In genomic region chr19:28519296-28519695, GRCm38 (mm10) we compare ENCODE assay signal across 27 mouse cellular contexts.
A peak's percentile ranks its signal among the peaks of the same experiment; 100 is the strongest.
DNase-seq lines count a peak whose midpoint lies in the region; ATAC-seq and TF ChIP-seq lines count a peak whose summit lies in the region.
"Had no signal": no experiment of that assay in that cellular context is flagged by ENCODE, and none has a peak within 500 bp of the region (broad histone marks: within the 10 kb centered on the region; RNA-seq: fewer than 3 reads in every experiment).

No protein-coding gene starts in this region.

- no peak for TF ChIP-seq CTCF in kidney, adult 2 months (conservative IDR thresholded peaks at IDR 0.05; ENCODE audit: insufficient read depth, insufficient read length, low read depth, low read length)
- no peak for TF ChIP-seq CTCF in testis, adult 2 months (IDR thresholded peaks at IDR 0.05; ENCODE audit: control insufficient read depth, insufficient read depth, insufficient replicate concordance, low read depth, low read length)

- H3K9me3 ChIP-seq in kidney, embryonic 15.5 days (replicated peaks) = no peaks in the 10 kb centered on the region
- no peaks in the 10 kb centered on the region for H3K9me3 ChIP-seq in hindbrain, embryonic 14.5 days (ENCODE audit: control insufficient read depth, low read length)
- H3K9me3 ChIP-seq: embryonic facial prominence, embryonic 15.5 days; forebrain, embryonic 12.5 days; hindbrain, embryonic 10.5 days; limb, embryonic 12.5 days; lung, embryonic 15.5 days; midbrain, embryonic 10.5 days; midbrain, embryonic 15.5 days; neural tube, embryonic 15.5 days had no signal

- H3K4me1 ChIP-seq in kidney, adult 2 months (ENCODE audit: control insufficient read depth, insufficient read depth, low read length) = peaks cover 43% of the 10 kb centered on the region
- peaks cover 39% of the 10 kb centered on the region for H3K4me1 ChIP-seq in kidney, embryonic 15.5 days
- no peaks in the 10 kb centered on the region for H3K4me1 ChIP-seq in testis, adult 2 months (ENCODE audit: control insufficient read depth, insufficient read depth, low read length)
- no peaks in the 10 kb centered on the region for H3K4me1 ChIP-seq in hindbrain, embryonic 14.5 days (replicated peaks; ENCODE audit: control insufficient read depth, insufficient read depth, low read length)
- H3K4me1 ChIP-seq: midbrain, embryonic 15.5 days had no signal

- no peak overlapping the region for H3K9ac ChIP-seq in kidney, embryonic 15.5 days
- H3K9ac ChIP-seq in hindbrain, embryonic 14.5 days = no peak overlapping the region
- H3K9ac ChIP-seq: embryonic facial prominence, embryonic 15.5 days; forebrain, embryonic 12.5 days; forebrain, postnatal 0 days; limb, embryonic 12.5 days; lung, embryonic 15.5 days; midbrain, embryonic 15.5 days; neural tube, embryonic 15.5 days had no signal

- H3K4me3 ChIP-seq in kidney, adult 2 months (ENCODE audit: insufficient read depth, low read depth, low read length) = no peak overlapping the region
- H3K4me3 ChIP-seq in kidney, embryonic 15.5 days (replicated peaks) = no peak overlapping the region
- H3K4me3 ChIP-seq in testis, adult 2 months (ENCODE audit: control insufficient read depth, low read depth, low read length) = peak overlapping the region; percentile 41
- no peak overlapping the region for H3K4me3 ChIP-seq in hindbrain, embryonic 14.5 days (replicated peaks; ENCODE audit: low read length)
- H3K4me3 ChIP-seq: embryonic facial prominence, embryonic 15.5 days; forebrain, embryonic 12.5 days; hindbrain, embryonic 10.5 days; limb, embryonic 12.5 days; lung, embryonic 15.5 days; midbrain, embryonic 10.5 days; midbrain, embryonic 15.5 days; neural tube, embryonic 15.5 days had no signal

- H3K36me3 ChIP-seq in kidney, adult 2 months (ENCODE audit: control insufficient read depth, insufficient read depth, low read length) = no peaks in the 10 kb centered on the region
- no peaks in the 10 kb centered on the region for H3K36me3 ChIP-seq in kidney, embryonic 15.5 days
- no peaks in the 10 kb centered on the region for H3K36me3 ChIP-seq in testis, adult 2 months (ENCODE audit: control insufficient read depth, insufficient read depth, low read length)
- H3K36me3 ChIP-seq in hindbrain, embryonic 14.5 days (replicated peaks; ENCODE audit: control insufficient read depth, insufficient read depth) = no peaks in the 10 kb centered on the region
- H3K36me3 ChIP-seq: embryonic facial prominence, embryonic 15.5 days; forebrain, embryonic 12.5 days; hindbrain, embryonic 10.5 days; limb, embryonic 12.5 days; lung, embryonic 15.5 days; midbrain, embryonic 10.5 days; midbrain, embryonic 15.5 days; neural tube, embryonic 15.5 days had no signal

- peak overlapping the region; percentile 45; the same call in 1 of the 2 replicates for H3K27ac ChIP-seq in kidney, adult 2 months (ENCODE audit: insufficient read depth, low read depth, low read length)
- H3K27ac ChIP-seq in kidney, embryonic 15.5 days = no peak overlapping the region; the same call in 1 of the 2 replicates
- no peak overlapping the region for H3K27ac ChIP-seq in testis, adult 2 months (ENCODE audit: control insufficient read depth, insufficient read depth, low read depth, low read length)
- H3K27ac ChIP-seq in hindbrain, embryonic 14.5 days = no peak overlapping the region
- H3K27ac ChIP-seq: embryonic facial prominence, embryonic 15.5 days; forebrain, embryonic 12.5 days; hindbrain, embryonic 10.5 days; limb, embryonic 12.5 days; midbrain, embryonic 10.5 days; midbrain, embryonic 15.5 days; neural tube, embryonic 15.5 days had no signal

- 44% methylated on average over 3 of the region's 3 CpGs for WGBS in kidney, adult 2 months
- 72% methylated on average over 3 of the region's 3 CpGs for WGBS in kidney, embryonic 15.5 days
- 88% methylated on average over 3 of the region's 3 CpGs for WGBS in hindbrain, embryonic 14.5 days

- no peak for TF ChIP-seq POLR2A in kidney, adult 2 months (IDR thresholded peaks at IDR 0.05; ENCODE audit: low read depth, low read length)
- TF ChIP-seq POLR2A in testis, adult 2 months (IDR thresholded peaks at IDR 0.05; ENCODE audit: control insufficient read depth, low read depth, low read length) = no peak

- no peaks in the 10 kb centered on the region for H3K27me3 ChIP-seq in kidney, adult 2 months (replicated peaks; ENCODE audit: control insufficient read depth, insufficient read depth, low read length)
- H3K27me3 ChIP-seq in kidney, embryonic 15.5 days = no peaks in the 10 kb centered on the region
- no peaks in the 10 kb centered on the region for H3K27me3 ChIP-seq in testis, adult 2 months (ENCODE audit: control insufficient read depth, insufficient read depth, low read length)
- no peaks in the 10 kb centered on the region for H3K27me3 ChIP-seq in hindbrain, embryonic 14.5 days (ENCODE audit: control insufficient read depth, insufficient read depth, low read length)
- H3K27me3 ChIP-seq: CH12.LX; embryonic facial prominence, embryonic 15.5 days; forebrain, embryonic 12.5 days; limb, embryonic 12.5 days; lung, embryonic 15.5 days; midbrain, embryonic 15.5 days; neural tube, embryonic 15.5 days had no signal

- H3K4me2 ChIP-seq in kidney, embryonic 15.5 days = no peak overlapping the region
- H3K4me2 ChIP-seq in hindbrain, embryonic 14.5 days (replicated peaks) = no peak overlapping the region
- H3K4me2 ChIP-seq: embryonic facial prominence, embryonic 15.5 days; forebrain, embryonic 12.5 days; limb, embryonic 12.5 days; liver, embryonic 11.5 days; lung, embryonic 15.5 days; midbrain, embryonic 15.5 days; neural tube, embryonic 15.5 days had no signal

- DNase-seq in kidney, adult 2 months = peak; percentile 87
- no peak for DNase-seq in testis, postnatal 14 days (ENCODE audit: low spot score)
- DNase-seq in kidney, postnatal 25 days = peak; percentile 61 to 72
- DNase-seq in hindbrain, embryonic 14.5 days (ENCODE audit: low spot score) = no peak
- DNase-seq in adrenal gland, adult 2 months = no peak
- DNase-seq: adrenal gland, adult 8-10 months; cerebellum, adult 9-10 months; forebrain, postnatal 0 days; heart, postnatal 14 days; layer of hippocampus, adult 9-11 months; retina, postnatal 1 day; right cerebral cortex, postnatal 14 days; thymus, postnatal 4 days had no signal

- ATAC-seq in kidney, embryonic 15.5 days (replicated peaks; ENCODE audit: low FRiP score) = no peak
- no peak for ATAC-seq in hindbrain, embryonic 14.5 days (ENCODE audit: low FRiP score)
- ATAC-seq: activated CD4-positive, CD25-positive, alpha-beta regulatory T cell, adult 4 months; forebrain, postnatal 0 days; hindbrain, embryonic 16.5 days; midbrain, embryonic 15.5 days had no signal

Comparison
In these comparisons a context has a peak if more than half of its experiments do, and no peak if none do; other contexts are left out.
1. DNase-seq: peak in kidney, adult 2 months (single experiment) and kidney, postnatal 25 days (2 of 2); none in testis, postnatal 14 days (single experiment), hindbrain, embryonic 14.5 days (single experiment) and adrenal gland, adult 2 months (single experiment).